Mouse (Mus musculus) CD4-positive, CD25-positive, alpha-beta regulatory T cell, adult 2 months (primary cell): ENCODE measurements at regions not wholly inside any gene's neighbourhood (a gene's known extent, or its start where the extent isn't known, plus 50 kb on each side); places are given as distances from the start of the nearest gene placed in this dataset.

Experiments
- DNase-seq: peaks from one replicate; pipeline ENCODE4 v3.0.0-alpha.2; 2012; ENCODE audit warnings: low read depth, low spot score

DNA sequence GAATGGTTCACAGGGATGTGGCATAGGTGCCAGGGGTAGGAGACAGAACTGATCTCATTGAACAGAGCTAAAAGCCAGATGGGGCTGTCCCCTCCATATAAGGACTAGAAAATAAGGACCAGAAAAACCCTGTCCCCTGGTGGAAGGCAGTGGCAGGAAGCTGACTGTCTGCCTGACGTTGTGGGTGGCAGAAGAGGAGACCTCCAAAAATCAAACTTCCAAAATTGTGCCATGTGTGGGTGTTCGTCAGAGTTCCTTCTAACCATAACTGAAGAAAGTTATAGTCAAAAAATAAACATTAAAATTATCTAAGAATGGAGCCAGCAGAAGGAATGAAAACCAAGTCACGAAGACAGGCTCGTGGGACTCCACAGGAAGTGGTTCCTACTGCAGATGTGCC lies 129.2 kb downstream of the Mtx3 start:
- DNase-seq: no peak

- peak; percentile 84 for DNase-seq
Observed at GRCm38 (mm10) chr13:92986719-92987553, 142.4 kb downstream of the Mtx3 start.

- no peak for DNase-seq
Observed at GRCm38 (mm10) chr13:92987691-92988090, 143.1 kb downstream of the Mtx3 start.

- DNase-seq: no peak
Observed at GRCm38 (mm10) chr13:92988600-92988999, 144.0 kb downstream of the Mtx3 start.

DNA sequence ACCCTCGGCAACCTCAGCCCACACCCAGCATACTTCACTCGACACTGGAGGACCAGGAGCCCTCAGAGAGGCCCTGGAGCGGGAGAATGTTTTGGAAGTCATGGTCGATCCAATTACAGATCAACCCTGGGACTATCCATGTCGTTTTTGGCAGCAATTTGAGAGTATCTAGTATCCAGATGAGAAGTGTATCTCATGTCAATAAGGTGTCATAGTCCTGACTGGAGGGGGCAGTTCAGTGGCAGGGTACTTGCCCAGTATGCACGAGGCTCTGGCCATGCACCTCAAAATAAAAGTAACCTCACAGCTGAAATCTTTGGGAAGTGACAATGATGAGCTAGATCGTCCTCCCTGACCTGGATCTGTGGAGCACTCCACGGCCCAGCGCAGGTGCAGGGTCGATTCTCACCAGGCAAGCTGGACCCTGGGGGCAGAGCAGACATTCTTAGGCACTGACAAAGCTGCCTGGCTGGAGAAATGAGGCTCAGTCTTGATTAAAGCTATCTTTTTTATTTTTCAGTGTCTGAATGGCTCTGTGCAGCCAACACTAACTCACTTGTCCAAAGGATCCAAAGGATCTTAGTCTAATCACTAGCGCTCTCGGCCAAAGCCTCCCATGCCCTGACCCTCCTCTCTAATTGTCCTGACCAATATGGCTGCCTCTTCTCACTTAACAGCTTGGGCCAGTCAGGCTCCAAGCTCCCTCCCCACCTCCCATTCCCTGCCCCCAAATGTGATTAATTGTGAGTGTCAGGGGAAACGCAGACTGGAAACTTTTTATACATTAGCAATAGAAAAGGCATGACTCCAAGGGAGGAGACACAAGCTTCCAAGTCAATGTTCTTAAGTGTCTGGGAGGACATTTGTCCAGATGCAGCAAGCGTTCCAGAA lies 146.0 kb downstream of the Mtx3 start:
- no peak for DNase-seq
